Mouse (Mus musculus) C2C12 (cell line): Measurements from ENCODE around the gene Spata31d1b.

Source experiments
- CTCF ChIP-seq: IDR thresholded peaks from one replicate; pipeline ENCODE4 v1.5.1; 2011; ENCODE audit not compliant: control insufficient read depth, insufficient read depth, insufficient read length
- USF1 ChIP-seq: IDR thresholded peaks from one replicate; pipeline ENCODE4 v1.6.1; 2011; ENCODE audit warnings: low read depth, mild to moderate bottlenecking, control low read depth, moderate library complexity

GRCm38 (mm10) chr13:59689843-59690242, 22.2 kb upstream of the Spata31d1b start:
- TF ChIP-seq CTCF (no peak), USF1 (no peak)
